Comparison of ENCODE assay signal across 18 mouse cellular contexts in the genomic region with DNA sequence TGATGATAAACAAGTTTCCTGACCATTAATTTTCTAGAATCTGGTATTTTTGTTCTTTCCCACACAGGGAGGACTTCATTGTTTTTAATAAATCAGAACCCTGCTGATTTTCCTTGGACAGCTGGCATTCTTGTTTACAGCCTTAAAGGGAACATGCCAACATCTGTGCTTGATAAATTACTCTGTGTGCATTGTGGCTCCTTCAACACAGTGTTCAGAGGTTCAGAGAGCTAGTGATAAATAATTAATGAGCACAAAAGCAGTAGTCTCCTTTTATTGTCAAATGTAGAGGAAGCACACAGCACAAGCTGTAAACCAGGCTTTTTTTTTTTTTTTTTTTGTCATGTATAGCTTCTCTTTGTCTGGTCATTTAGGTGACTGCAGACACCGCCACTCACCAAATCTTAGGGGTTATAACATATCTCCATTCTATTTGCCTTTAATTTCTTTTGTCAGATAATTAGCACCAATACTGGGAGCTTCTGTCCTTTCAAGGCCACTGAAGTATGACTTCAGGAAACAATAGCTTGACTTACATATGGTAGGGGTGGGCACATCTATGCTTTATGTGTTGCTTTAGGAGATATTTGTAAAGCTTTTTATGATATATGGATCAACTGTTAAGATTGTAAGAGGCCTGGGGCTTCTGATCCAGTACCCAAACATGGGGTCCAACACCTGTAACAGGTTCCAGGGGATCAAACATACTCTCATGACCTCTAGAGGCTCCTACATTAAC. TPM values are rescaled to one million over a fixed set of nuclear protein-coding genes. Genes with fewer than 3 reads are reported as not detected.
DNase-seq lines count a peak whose midpoint lies in the region; ATAC-seq lines count a peak whose summit lies in the region.
"Had no signal": no experiment of that assay in that cellular context is flagged by ENCODE, and none has a peak within 500 bp of the region (broad histone marks: within the 10 kb centered on the region; RNA-seq: fewer than 3 reads in every experiment).

No protein-coding gene starts in this region.

- no peak overlapping the region for H3K9ac ChIP-seq in hindbrain, embryonic 12.5 days
- H3K9ac ChIP-seq in midbrain, embryonic 15.5 days, result no peak overlapping the region
- no peak overlapping the region for H3K9ac ChIP-seq in intestine, embryonic 16.5 days (ENCODE audit: low read depth, low read length)
- H3K9ac ChIP-seq: embryonic facial prominence, embryonic 13.5 days; liver, embryonic 13.5 days had no signal

- H3K4me1 ChIP-seq in hindbrain, embryonic 12.5 days, result 0 out of 2 replicates have a peak, but pooled peaks cover 3% of the 10 kb centered on the region
- H3K4me1 ChIP-seq in midbrain, embryonic 15.5 days, result 0 out of 2 replicates have a peak, but pooled peaks cover 4% of the 10 kb centered on the region
- no peaks in the 10 kb centered on the region for H3K4me1 ChIP-seq in intestine, embryonic 16.5 days (ENCODE audit: control insufficient read depth, insufficient read depth, low read length)
- H3K4me1 ChIP-seq: embryonic facial prominence, embryonic 13.5 days; liver, embryonic 13.5 days; megakaryocyte, embryonic 14.5 days had no signal

- 0 out of 2 replicates have a peak overlapping the region, but pooled peaks have one; percentile 35 for H3K27ac ChIP-seq in hindbrain, embryonic 12.5 days
- H3K27ac ChIP-seq in midbrain, embryonic 15.5 days, result peak overlapping the region; percentile 20
- no peak overlapping the region for H3K27ac ChIP-seq in intestine, embryonic 16.5 days (ENCODE audit: low read length)
- H3K27ac ChIP-seq: embryonic facial prominence, embryonic 13.5 days; liver, embryonic 13.5 days had no signal

- H3K4me3 ChIP-seq in hindbrain, embryonic 12.5 days, result no peak overlapping the region
- no peak overlapping the region for H3K4me3 ChIP-seq in midbrain, embryonic 15.5 days
- no peak overlapping the region for H3K4me3 ChIP-seq in intestine, embryonic 16.5 days (ENCODE audit: low read length)
- H3K4me3 ChIP-seq: embryonic facial prominence, embryonic 13.5 days; liver, embryonic 13.5 days; megakaryocyte, embryonic 14.5 days had no signal

- no peak overlapping the region for H3K4me2 ChIP-seq in hindbrain, embryonic 12.5 days (replicated peaks)
- no peak overlapping the region for H3K4me2 ChIP-seq in midbrain, embryonic 15.5 days
- H3K4me2 ChIP-seq in intestine, embryonic 16.5 days (ENCODE audit: low read depth, low read length), result no peak overlapping the region
- H3K4me2 ChIP-seq: embryonic facial prominence, embryonic 13.5 days; heart, embryonic 11.5 days; liver, embryonic 13.5 days had no signal

- WGBS in hindbrain, embryonic 12.5 days, result 38% methylated on average over 1 of the region's 1 CpGs
- WGBS in midbrain, embryonic 15.5 days, result 47% methylated on average over 1 of the region's 1 CpGs
- WGBS in intestine, embryonic 16.5 days, result 63% methylated on average over 1 of the region's 1 CpGs

- ATAC-seq in hindbrain, embryonic 12.5 days (ENCODE audit: low FRiP score), result peak; percentile 90
- ATAC-seq in midbrain, embryonic 15.5 days (replicated peaks), result peak; percentile 83
- ATAC-seq in intestine, embryonic 16.5 days, result no peak
- ATAC-seq: lung, postnatal 0 days had no signal

- H3K36me3 ChIP-seq in hindbrain, embryonic 12.5 days, result no peaks in the 10 kb centered on the region
- H3K36me3 ChIP-seq in midbrain, embryonic 15.5 days (replicated peaks), result no peaks in the 10 kb centered on the region
- no peaks in the 10 kb centered on the region for H3K36me3 ChIP-seq in intestine, embryonic 16.5 days (ENCODE audit: control insufficient read depth, insufficient read depth, low read length)
- H3K36me3 ChIP-seq: embryonic facial prominence, embryonic 13.5 days; liver, embryonic 13.5 days had no signal

- no peaks in the 10 kb centered on the region for H3K9me3 ChIP-seq in hindbrain, embryonic 12.5 days (replicated peaks)
- H3K9me3 ChIP-seq in midbrain, embryonic 15.5 days, result no peaks in the 10 kb centered on the region
- H3K9me3 ChIP-seq in intestine, embryonic 16.5 days (ENCODE audit: control insufficient read depth, low read length), result no peaks in the 10 kb centered on the region
- H3K9me3 ChIP-seq: embryonic facial prominence, embryonic 13.5 days; liver, embryonic 13.5 days; megakaryocyte, embryonic 14.5 days had no signal

- DNase-seq in embryo, embryonic 10.5 days (ENCODE audit: low spot score), result peak; percentile 50
- no peak for DNase-seq in embryo, embryonic 9.5 days (ENCODE audit: extremely low spot score)
- peak; percentile 10 for DNase-seq in adipocyte (ENCODE audit: low spot score)
- no peak for DNase-seq in kidney, adult 8-10 months
- DNase-seq in cerebellum, adult 8-10 months, result no peak
- DNase-seq: cerebellum, postnatal 25 days; gastrocnemius, postnatal 25 days; kidney, adult 11 months; kidney, postnatal 36 days; liver, embryonic 13.5 days; thymus, postnatal 4 days had no signal

- H3K27me3 ChIP-seq in hindbrain, embryonic 12.5 days, result no peaks in the 10 kb centered on the region
- no peaks in the 10 kb centered on the region for H3K27me3 ChIP-seq in midbrain, embryonic 15.5 days (replicated peaks)
- H3K27me3 ChIP-seq in intestine, embryonic 16.5 days (replicated peaks; ENCODE audit: control insufficient read depth, insufficient read depth, low read length), result no peaks in the 10 kb centered on the region
- H3K27me3 ChIP-seq: embryonic facial prominence, embryonic 13.5 days; liver, embryonic 13.5 days; megakaryocyte, embryonic 14.5 days had no signal

RNA-seq across cellular contexts. Expression of gene Atxn7l3b, which starts 52.0 kb away (rescaled TPM):
- polyA plus RNA-seq in hindbrain, embryonic 12.5 days (2016; fragmentation: Nextera tagmentation; extraction: Ambion mirVana), result 362 and 396 TPM in 2 replicates
- 347 and 388 TPM in 2 replicates for polyA plus RNA-seq in midbrain, embryonic 15.5 days (2015; fragmentation: Nextera tagmentation; extraction: Ambion mirVana)
- polyA plus RNA-seq in intestine, embryonic 16.5 days (2015; fragmentation: Nextera tagmentation; extraction: Ambion mirVana), result 151 and 153 TPM in 2 replicates

Comparison
In these comparisons a context has a peak if more than half of its experiments do, and no peak if none do; other contexts are left out.
1. DNase-seq: peak in embryo, embryonic 10.5 days (single experiment) and adipocyte (single experiment); none in embryo, embryonic 9.5 days (single experiment), kidney, adult 8-10 months (0 of 2) and cerebellum, adult 8-10 months (single experiment).